Mouse (Mus musculus) common myeloid progenitor, adult 5-6 weeks (primary cell): ENCODE results near the gene Creb3. TPM values are rescaled to one million over a fixed set of nuclear protein-coding genes. Genes with fewer than 3 reads are reported as not detected.
"Not testable (repeated sequence)": the region's sequence is repeated elsewhere in the genome, so short reads cannot be mapped to it uniquely, and the experiment has no call there.

ENCODE experiments used
- ATAC-seq: replicated peaks from 2 replicates; pipeline ENCODE4 v1.8.0; 2016; ENCODE audit warnings: low read depth, mild to moderate bottlenecking, moderate TSS enrichment, inconsistent platforms; ENCODE audit not compliant: poor library complexity, severe bottlenecking
- total RNA-seq: library from RNA; stranded (forward); fragments of 200-1000, 187-1606 nt; gene quantifications from 2 replicates; pipeline ENCODE4 v1.2.3, GENCODE M21; 2017

Creb3 gene
- total RNA-seq, 1 experiment from 2014 or later: 22.7 TPM

- no peak for ATAC-seq
Measured at GRCm38 (mm10) chr4:43579731-43580130, 17.6 kb downstream of the Creb3 start.

DNA sequence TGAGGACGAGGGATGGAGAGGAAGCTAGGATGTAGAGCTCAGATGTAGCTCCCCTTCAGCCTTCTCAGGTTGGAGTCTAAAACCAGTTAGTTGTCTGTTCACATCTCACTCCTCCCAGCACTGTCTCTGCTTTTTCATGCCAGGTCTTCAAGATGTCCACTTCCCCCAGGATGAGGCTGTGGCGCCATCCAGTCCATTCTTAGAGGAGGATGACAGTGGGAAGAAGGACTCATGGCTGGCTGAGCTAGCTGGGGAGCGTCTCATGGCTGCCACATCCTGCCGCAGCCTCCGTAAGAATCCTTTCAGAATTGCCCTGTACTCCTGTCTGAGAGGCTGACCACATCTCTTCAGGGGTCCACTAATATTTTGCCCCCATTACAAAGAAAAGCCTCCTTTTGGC, 18.6 kb downstream of the Creb3 start:
- ATAC-seq: no peak

DNA sequence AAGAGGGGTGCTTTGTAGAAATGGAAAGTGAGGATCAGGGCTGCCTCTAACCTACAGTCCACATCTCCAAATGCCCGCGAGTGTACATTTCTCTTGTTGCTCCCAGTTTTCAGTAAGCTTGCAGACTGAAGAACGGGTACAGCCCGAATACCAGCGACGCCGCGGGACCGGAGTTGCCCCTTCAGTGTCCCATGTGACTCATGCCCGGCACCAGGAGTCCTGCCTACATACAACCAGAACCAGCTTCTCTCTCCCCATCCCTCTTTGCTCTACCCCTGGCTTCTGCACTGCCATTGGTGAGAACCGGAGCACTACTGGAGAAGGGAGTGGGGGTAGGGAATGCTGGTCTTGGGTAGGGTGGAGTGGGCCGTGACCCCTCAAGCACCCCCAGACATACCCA, 19.2 kb downstream of the Creb3 start:
- no peak for ATAC-seq

DNA sequence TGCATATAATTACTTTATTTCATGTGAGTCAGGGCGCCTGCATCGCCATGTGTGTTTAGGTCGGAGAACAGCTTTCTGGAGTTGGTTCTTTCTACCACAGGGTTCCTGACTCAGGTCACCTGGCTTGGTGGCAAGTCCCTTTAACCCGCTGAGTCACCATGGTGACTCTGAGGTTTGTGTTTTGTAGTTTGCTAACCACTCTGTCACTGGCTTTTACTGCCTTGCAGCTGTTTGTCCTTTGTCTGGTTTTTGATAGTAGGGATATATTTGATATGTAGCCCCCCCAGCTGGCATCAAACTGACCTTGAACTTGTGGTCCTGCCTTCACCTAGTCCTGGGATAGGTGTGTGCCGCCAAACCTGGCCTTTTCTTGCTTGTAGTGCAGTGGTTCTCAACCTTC, 20.1 kb downstream of the Creb3 start:
- no peak for ATAC-seq

DNA sequence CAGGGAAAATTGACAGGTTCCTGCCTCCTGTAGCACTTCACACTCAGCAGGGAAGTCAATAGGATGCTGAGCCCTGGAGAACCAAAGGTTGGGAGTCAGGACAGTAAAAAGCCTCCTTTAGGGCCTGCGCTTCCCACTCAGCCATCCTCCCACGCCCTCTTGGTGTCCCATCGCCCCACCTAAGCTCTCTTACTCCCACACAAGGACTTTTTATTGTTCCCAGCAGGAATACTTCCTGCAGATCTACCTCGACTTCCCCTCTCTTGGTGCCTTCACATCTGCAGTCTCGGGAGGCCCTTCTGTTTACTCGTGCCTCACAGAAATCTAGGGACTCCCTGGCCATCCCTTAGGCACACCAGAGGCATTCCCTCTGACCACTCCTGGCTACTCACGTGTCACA, 21.3 kb downstream of the Creb3 start:
- no peak for ATAC-seq

DNA sequence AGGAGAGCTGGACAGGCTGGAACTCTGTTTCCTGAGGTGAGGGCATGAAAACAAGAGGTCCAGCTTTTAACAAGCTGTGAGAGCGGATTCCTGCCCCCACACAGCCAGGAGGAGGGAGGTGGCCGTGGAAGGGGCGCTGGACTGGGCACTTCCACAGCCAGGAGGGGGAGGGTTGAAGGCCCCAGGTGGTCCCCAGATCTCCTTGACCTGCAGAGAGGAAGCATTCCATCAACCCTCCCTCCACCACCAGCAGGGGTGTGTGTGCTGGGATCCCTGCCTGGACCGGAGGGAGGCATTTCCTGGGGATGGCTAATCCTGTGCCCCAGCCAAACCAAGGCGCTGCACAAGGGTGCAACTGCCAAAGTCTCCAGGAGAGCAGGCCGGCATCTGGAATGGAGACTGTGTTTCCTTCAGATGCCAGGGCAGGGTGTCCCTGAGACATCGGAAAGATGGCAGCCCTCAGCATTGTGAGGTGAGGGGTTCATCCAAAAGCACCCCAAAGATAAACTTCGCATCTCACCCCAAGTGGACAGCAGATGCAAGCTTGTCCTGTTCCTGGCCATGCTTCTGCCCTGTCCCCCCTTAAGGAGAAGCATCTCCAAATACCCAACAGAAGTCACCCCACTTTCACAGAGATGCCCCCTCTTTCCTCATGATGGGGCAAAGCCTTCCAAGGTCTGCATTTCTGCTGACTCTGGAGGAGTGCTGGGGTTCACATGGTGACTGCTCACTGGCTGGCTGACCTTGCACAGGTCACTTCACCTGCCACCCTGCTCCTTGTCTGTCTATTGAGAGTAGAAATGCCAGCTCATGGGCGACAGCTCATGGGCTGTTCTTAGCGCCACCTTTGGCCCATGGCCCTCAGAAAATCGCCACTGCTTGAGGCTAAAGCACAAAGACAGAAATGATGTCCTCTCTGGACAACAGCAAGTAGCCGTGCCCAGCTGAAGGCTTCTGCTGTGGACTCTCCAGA, 22.6 kb downstream of the Creb3 start, which contains the start of gene Msmp:
Gene Msmp (minus strand): TSS at position 51 of the 973 bp plus-strand sequence.
- no peak for ATAC-seq

DNA sequence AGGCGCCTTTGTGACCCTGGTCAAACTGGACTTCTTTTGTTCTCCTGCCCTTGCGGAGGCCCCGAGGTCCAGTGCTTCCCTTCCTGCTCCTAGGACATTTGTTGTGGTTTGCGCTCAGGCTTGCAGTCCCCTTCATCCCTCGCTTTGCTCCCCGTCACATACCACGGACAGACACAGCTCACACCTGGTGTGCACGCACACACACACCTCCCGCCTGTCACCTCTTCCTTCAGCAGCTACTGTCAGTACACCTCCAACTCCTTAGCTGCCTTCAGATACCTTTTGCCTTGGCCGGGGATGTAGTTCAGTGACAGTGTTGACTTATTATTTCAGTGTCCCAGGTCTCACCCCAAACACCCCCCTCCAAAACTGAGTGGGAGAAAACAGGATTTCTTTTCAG, 23.6 kb downstream of the Creb3 start:
- ATAC-seq: no peak

GRCm38 (mm10) chr4:43586411-43586810, 24.3 kb downstream of the Creb3 start:
- ATAC-seq: 0 out of 2 replicates have a peak, but pooled peaks have one; percentile 16

- peak; percentile 44; the same call in 1 of the 2 replicates for ATAC-seq
Measured at GRCm38 (mm10) chr4:43587681-43588080, 25.5 kb downstream of the Creb3 start.

- peak; percentile 75 for ATAC-seq
Measured at GRCm38 (mm10) chr4:43591543-43591942, 29.4 kb downstream of the Creb3 start.

GRCm38 (mm10) chr4:43591961-43592360, 29.8 kb downstream of the Creb3 start:
- ATAC-seq: no peak

DNA sequence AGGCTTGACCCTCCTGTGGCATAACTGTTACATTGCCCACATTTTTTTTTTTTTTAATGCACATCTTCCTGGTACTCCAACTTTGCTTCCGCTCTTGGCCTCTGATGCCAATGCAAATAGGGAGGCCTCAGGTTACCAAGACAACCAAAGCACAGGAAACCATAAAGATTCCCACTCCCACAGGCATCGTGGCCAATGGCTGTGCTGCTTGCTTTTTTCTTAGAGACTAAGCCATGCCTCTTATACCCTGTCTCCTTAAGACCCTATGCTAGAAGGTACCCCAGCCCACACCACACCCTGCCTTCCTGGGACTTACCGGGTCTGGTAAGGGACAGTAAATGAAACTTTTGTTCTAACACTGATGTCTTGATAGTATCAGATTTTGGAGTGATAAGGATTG, 31.3 kb downstream of the Creb3 start:
- ATAC-seq: peak; percentile 51

DNA sequence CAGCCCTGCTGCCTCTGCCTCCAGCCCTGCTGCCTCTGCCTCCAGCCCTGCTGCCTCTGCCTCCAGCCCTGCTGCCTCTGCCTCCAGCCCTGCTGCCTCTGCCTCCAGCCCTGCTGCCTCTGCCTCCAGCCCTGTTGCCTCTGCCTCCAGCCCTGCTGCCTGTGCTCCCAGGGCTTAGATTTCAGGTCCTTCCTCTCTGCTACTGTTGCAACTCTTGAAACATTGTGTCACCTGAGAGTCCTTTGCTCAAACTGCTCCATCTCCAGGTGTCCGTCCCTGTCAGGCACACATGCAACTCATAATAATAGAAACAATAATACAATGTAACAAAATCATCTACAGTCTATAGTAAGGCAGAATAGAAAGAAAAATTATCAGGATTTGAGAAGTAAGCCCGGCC, 34.5 kb downstream of the Creb3 start:
- not testable (repeated sequence) for ATAC-seq

GRCm38 (mm10) chr4:43598200-43598599, 36.1 kb downstream of the Creb3 start:
- ATAC-seq: peak; percentile 45; the same call in 1 of the 2 replicates

DNA sequence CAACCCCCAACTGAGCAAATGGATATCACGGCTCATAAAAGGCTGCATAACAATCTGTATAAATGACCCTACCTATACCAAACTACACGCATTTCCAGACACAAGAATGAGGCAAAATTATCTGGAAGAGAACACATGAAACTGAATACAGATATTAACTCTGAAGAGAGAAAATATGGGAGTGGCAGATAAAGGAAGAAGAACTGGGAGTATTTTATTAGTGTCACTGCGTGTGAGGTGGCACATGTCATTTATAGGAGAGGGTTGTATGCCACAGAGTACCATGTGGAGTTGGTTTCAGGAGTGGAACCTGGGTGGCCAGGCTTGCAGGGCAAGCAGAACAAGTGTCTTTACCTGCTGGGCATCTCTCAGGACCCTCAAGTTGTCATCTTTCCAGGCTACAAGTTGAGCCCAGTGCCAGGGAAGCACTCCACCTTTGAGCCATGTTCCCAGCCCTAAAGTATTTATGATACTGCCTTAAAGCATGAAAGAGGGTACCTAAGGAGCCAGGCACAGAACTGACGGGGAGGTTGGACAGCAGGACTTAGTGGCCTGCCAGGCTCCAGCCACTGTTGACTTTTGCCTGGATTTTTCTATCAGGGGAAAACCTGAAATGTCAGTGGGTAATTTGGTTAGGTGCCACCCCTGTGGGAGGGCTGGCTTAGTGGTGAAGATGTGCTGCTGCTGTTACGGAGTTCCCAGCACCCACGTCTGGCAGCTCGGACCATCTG, 36.7 kb downstream of the Creb3 start:
- no peak for ATAC-seq

DNA sequence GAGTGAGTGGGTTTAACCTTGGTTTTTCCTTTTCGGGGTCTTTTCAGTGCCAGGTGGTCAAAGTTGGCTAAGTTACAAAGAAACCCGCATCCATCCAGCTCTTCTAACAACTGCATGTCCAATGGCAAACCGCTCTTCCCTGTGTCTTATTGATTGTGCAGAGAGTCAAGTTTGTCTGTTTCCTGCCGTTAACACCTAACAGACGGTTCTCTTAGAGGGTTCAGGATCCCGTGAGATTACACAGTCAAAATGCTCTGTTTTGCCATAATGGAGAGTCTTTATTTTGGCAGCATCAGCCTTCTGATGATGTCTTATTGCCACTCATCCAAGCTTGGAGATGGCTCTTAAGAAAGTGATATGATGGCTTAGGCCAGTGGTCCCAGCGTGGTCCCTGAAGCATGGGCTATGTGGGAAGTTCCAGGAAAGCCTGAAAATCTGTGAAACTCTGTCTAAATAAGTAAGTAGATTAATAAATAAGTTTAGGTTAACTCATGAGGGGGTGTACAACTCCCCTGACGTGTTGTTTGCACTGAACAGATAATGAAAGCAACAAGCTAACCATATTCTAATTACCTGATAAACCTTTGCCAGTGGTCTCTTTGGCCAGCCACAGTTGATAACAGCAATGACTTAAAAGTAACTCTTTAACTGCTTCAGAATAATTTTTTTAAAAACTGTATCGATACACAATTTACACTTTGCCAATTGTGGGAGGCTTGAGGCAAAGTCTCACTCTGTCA, 38.2 kb downstream of the Creb3 start:
- ATAC-seq: no peak

DNA sequence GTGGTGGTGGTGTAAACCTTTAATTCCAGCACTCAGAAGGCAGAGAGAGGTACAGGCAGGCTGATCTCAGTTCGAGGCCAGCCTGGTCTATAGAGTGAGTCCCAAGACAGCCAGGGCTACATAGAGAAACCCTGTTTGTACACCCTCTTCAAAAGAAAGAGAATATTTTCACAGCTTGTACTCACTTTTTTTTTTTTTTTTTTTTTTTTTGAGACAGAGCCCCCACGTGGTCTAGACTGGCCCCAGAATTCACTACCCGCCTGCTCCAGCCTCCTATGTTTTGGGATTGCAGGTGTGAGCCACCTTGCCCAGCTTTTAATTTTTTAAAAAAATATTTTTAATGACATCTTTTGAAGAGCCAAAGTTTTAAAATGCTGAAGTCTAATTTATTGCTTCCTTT, 42.0 kb downstream of the Creb3 start:
- ATAC-seq: no peak

DNA sequence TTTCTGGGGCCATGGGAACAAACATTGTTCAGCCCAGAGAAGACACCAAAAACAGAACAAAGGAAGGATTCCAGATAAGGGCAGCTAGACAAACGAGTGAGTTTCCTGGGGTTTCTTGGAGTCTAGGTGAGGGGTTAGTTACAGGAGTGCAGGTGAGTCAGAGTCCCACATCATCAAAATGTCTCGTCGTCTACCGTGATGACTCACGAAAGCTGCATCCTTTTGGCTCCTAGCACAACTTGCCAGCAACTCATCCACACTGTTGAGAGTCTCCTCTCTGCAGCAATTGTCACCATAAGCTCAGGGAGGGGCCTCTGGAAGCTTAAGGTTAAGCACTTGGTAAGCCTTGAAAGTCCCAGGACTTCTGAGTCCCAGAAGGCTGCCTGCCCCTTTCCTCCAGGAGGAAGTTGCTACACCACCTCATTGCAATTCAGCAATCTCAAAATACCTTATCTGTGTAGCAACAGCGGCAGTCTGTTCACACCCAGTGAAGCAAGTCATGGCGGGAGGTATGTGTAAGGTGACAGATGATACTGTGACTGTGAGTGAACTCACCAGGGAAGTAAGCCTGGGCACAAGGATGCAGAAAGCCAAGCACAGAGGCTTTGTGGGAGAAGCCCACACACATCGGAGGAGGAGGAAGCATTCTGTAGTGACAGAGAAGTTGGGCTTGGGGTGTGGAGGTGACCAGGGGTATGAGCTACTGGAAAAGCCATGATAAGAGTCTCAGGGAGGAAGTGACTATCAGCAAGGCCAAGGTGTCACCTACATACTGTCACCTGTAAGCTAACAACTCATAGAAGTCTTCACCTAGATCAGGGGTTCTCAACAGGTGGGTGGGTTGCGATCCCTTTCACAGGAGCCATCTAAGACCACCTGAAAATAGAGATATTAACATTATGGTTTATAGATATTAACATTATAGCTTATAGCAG, 42.9 kb downstream of the Creb3 start:
- peak; percentile 92 for ATAC-seq

DNA sequence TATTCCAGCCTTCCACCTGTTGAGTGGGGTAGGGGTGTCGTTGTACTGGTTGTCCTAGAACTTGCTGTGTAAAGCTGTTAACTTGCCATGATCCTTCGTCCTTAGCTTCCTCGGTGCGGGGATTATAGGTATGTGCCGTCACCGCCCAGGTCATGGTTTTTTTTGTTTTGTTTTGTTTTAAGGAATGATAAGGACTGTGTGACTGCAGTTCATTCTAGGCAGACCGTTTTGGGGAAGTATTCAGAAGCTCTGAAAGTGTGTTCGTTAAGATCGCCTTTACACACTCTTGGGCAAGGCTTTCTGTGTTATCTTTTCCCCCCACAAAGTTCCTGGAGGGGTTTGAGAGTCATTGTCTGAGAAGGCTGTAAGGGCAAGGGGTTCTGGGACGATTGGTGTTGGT, 50.4 kb downstream of the Creb3 start:
- peak; percentile 92 for ATAC-seq
